ENCODE assay signal across 14 mouse cellular contexts in the genomic region with DNA sequence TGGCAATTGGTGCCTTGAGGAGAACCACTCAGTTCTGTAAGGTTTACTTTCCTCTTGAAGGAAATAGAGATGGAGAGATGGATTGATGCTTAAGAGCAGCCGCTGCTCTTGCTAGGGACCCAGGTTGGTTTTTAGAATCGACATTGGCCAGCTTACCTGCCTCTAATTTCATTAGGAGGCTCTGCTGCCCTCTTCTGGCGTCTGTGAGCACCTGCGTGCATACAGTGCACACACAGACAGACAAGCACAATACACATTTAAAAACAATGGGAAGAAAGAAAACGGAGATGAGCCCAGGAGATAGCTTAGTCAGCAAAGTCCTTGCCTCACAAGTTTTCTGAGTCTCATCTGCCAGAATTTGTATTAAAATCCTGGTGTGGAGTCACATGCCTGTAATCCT.
A peak's percentile ranks its signal among the peaks of the same experiment; 100 is the strongest.
DNase-seq lines count a peak whose midpoint lies in the region; ATAC-seq and TF ChIP-seq lines count a peak whose summit lies in the region.
"Had no signal": no experiment of that assay in that cellular context is flagged by ENCODE, and none has a peak within 500 bp of the region (broad histone marks: within the 10 kb centered on the region; RNA-seq: fewer than 3 reads in every experiment).

No protein-coding gene starts in this region.

- 89% methylated on average over 5 of the region's 5 CpGs for WGBS in heart, postnatal 0 days
- WGBS in midbrain, embryonic 15.5 days, result 87% methylated on average over 5 of the region's 5 CpGs
- WGBS in midbrain, embryonic 16.5 days, result 86% methylated on average over 5 of the region's 5 CpGs
- 87% methylated on average over 5 of the region's 5 CpGs for WGBS in neural tube, embryonic 15.5 days

- H3K9ac ChIP-seq in heart, postnatal 0 days (replicated peaks; ENCODE audit: low read depth, low read length), result no peak overlapping the region
- H3K9ac ChIP-seq in midbrain, embryonic 15.5 days, result no peak overlapping the region
- no peak overlapping the region for H3K9ac ChIP-seq in midbrain, embryonic 16.5 days (ENCODE audit: low read depth, low read length)
- H3K9ac ChIP-seq in neural tube, embryonic 15.5 days (replicated peaks), result no peak overlapping the region
- H3K9ac ChIP-seq: forebrain, embryonic 13.5 days; liver, embryonic 15.5 days; midbrain, embryonic 12.5 days had no signal

- no peak overlapping the region for H3K27ac ChIP-seq in heart, postnatal 0 days (ENCODE audit: low read depth)
- H3K27ac ChIP-seq in midbrain, embryonic 15.5 days, result peak overlapping the region; percentile 36; the same call in 1 of the 2 replicates
- no peak overlapping the region for H3K27ac ChIP-seq in midbrain, embryonic 16.5 days (ENCODE audit: low read length)
- peak overlapping the region; percentile 29 for H3K27ac ChIP-seq in neural tube, embryonic 15.5 days (replicated peaks)
- H3K27ac ChIP-seq: forebrain, embryonic 13.5 days; liver, embryonic 15.5 days; midbrain, embryonic 12.5 days had no signal

- H3K4me1 ChIP-seq in heart, postnatal 0 days (ENCODE audit: control insufficient read depth, insufficient read depth), result 0 out of 2 replicates have a peak, but pooled peaks cover 2% of the 10 kb centered on the region
- H3K4me1 ChIP-seq in midbrain, embryonic 15.5 days, result 0 out of 2 replicates have a peak, but pooled peaks cover 2% of the 10 kb centered on the region
- no peaks in the 10 kb centered on the region for H3K4me1 ChIP-seq in midbrain, embryonic 16.5 days (ENCODE audit: control insufficient read depth, insufficient read depth, low read length)
- H3K4me1 ChIP-seq in neural tube, embryonic 15.5 days, result peaks cover 8% of the 10 kb centered on the region
- H3K4me1 ChIP-seq: forebrain, embryonic 13.5 days; liver, embryonic 15.5 days; midbrain, embryonic 12.5 days had no signal

- peak; percentile 6; the same call in 1 of the 2 replicates for TF ChIP-seq CTCF in heart, postnatal 0 days (IDR thresholded peaks at IDR 0.05; ENCODE audit: low read depth)

- no peaks in the 10 kb centered on the region for H3K27me3 ChIP-seq in heart, postnatal 0 days (ENCODE audit: control insufficient read depth, insufficient read depth, low read length)
- no peaks in the 10 kb centered on the region for H3K27me3 ChIP-seq in midbrain, embryonic 15.5 days (replicated peaks)
- H3K27me3 ChIP-seq in midbrain, embryonic 16.5 days (ENCODE audit: control insufficient read depth, insufficient read depth, low read depth, low read length), result no peaks in the 10 kb centered on the region
- H3K27me3 ChIP-seq in neural tube, embryonic 15.5 days (replicated peaks), result no peaks in the 10 kb centered on the region
- H3K27me3 ChIP-seq: forebrain, embryonic 13.5 days; liver, embryonic 15.5 days; midbrain, embryonic 12.5 days had no signal

- TF ChIP-seq EP300 in heart, postnatal 0 days (IDR thresholded peaks at IDR 0.05; ENCODE audit: low read depth), result no peak

- no peak overlapping the region for H3K4me3 ChIP-seq in heart, postnatal 0 days (ENCODE audit: low read depth, low read length)
- no peak overlapping the region for H3K4me3 ChIP-seq in midbrain, embryonic 15.5 days
- no peak overlapping the region for H3K4me3 ChIP-seq in midbrain, embryonic 16.5 days (ENCODE audit: low read depth, low read length)
- no peak overlapping the region for H3K4me3 ChIP-seq in neural tube, embryonic 15.5 days (replicated peaks)
- H3K4me3 ChIP-seq: forebrain, embryonic 13.5 days; liver, embryonic 15.5 days; midbrain, embryonic 12.5 days had no signal

- no peak for DNase-seq in heart, postnatal 0 days (ENCODE audit: low spot score)
- no peak for DNase-seq in heart, adult 8-10 months (ENCODE audit: low spot score)
- DNase-seq in ZHBTc4 (ENCODE audit: low read depth, low spot score), result peak; percentile 81
- DNase-seq in yolk sac, embryonic 10.5 days (ENCODE audit: low spot score), result no peak
- no peak for DNase-seq in urinary bladder, postnatal 4 days (ENCODE audit: low spot score in 2 of 2)
- DNase-seq: adrenal gland, postnatal 25 days; cerebellum, postnatal 36 days; gastrocnemius, postnatal 36 days had no signal

- H3K9me3 ChIP-seq in heart, postnatal 0 days (replicated peaks; ENCODE audit: control insufficient read depth, low read length), result no peaks in the 10 kb centered on the region
- H3K9me3 ChIP-seq in midbrain, embryonic 15.5 days, result no peaks in the 10 kb centered on the region
- no peaks in the 10 kb centered on the region for H3K9me3 ChIP-seq in midbrain, embryonic 16.5 days (replicated peaks; ENCODE audit: control insufficient read depth, low read length, poor library complexity, severe bottlenecking)
- H3K9me3 ChIP-seq in neural tube, embryonic 15.5 days (replicated peaks), result no peaks in the 10 kb centered on the region
- H3K9me3 ChIP-seq: forebrain, embryonic 13.5 days; liver, embryonic 15.5 days; midbrain, embryonic 12.5 days had no signal

- H3K36me3 ChIP-seq in heart, postnatal 0 days (replicated peaks; ENCODE audit: control insufficient read depth, insufficient read depth, low read length), result no peaks in the 10 kb centered on the region
- no peaks in the 10 kb centered on the region for H3K36me3 ChIP-seq in midbrain, embryonic 15.5 days (replicated peaks)
- no peaks in the 10 kb centered on the region for H3K36me3 ChIP-seq in midbrain, embryonic 16.5 days (ENCODE audit: control insufficient read depth, insufficient read depth, low read length)
- no peaks in the 10 kb centered on the region for H3K36me3 ChIP-seq in neural tube, embryonic 15.5 days
- H3K36me3 ChIP-seq: liver, embryonic 15.5 days; midbrain, embryonic 12.5 days had no signal

- no peak overlapping the region for H3K4me2 ChIP-seq in heart, postnatal 0 days (ENCODE audit: low read depth, low read length)
- no peak overlapping the region for H3K4me2 ChIP-seq in midbrain, embryonic 15.5 days
- H3K4me2 ChIP-seq in midbrain, embryonic 16.5 days (ENCODE audit: low read length), result no peak overlapping the region
- no peak overlapping the region for H3K4me2 ChIP-seq in neural tube, embryonic 15.5 days
- H3K4me2 ChIP-seq: forebrain, embryonic 13.5 days; liver, embryonic 15.5 days; midbrain, embryonic 12.5 days had no signal

- no peak for ATAC-seq in heart, postnatal 0 days (ENCODE audit: insufficient read depth, low read depth)
- ATAC-seq in midbrain, embryonic 15.5 days (replicated peaks), result no peak
- ATAC-seq in midbrain, embryonic 16.5 days, result no peak
- no peak for ATAC-seq in neural tube, embryonic 15.5 days (ENCODE audit: low FRiP score)
- ATAC-seq: forebrain, embryonic 13.5 days had no signal

Comparison
In these comparisons a context has a peak if more than half of its experiments do, and no peak if none do; other contexts are left out.
1. H3K27ac ChIP-seq: peak in midbrain, embryonic 15.5 days (single experiment) and neural tube, embryonic 15.5 days (single experiment); none in heart, postnatal 0 days (single experiment) and midbrain, embryonic 16.5 days (single experiment).